Mouse (Mus musculus): ENCODE measurements around the gene Atxn3. TPM values are rescaled to one million over a fixed set of nuclear protein-coding genes. Genes with fewer than 3 reads are reported as not detected.

Atxn3 gene
- 9.7 and 10.5 TPM in 2 replicates for total RNA-seq (2015; ENCODE audit: low replicate concordance)
- 15.1 and 15.7 TPM in 2 replicates for total RNA-seq (2017; ENCODE audit: low replicate concordance)

- peak; percentile 99 for ATAC-seq (replicated peaks; ENCODE audit: low FRiP score, poor library complexity, severe bottlenecking)
These were observed at the start of gene Atxn3 for GRCm38 (mm10) chr12:101957942-101958544. Atxn3 (minus strand) TSS chr12:101958246.

- ATAC-seq (replicated peaks; ENCODE audit: low FRiP score, poor library complexity, severe bottlenecking): no peak
These were observed 42.7 kb upstream of the Atxn3 start for GRCm38 (mm10) chr12:102000785-102001184.

DNA sequence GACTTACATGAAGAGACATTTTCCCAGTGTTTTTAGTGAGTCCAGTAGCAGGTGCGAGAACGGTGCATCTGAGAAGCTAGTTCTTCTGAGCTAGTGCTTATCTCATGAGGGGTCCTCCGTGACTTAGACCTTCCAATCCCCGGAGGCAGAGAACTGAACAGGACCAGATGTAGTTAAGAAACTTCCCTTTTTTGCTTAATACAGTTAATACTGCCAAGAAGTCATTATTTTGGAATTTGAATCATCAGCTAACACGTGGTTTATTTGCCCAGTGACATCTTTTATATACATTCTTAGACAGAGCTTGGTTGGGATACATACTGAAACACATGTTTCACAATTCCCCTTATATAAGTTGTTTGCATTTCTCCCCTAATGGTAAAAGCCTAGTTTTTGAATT, 40.9 kb upstream of the Atxn3 start:
- ATAC-seq (replicated peaks; ENCODE audit: low FRiP score, poor library complexity, severe bottlenecking): no peak

DNA sequence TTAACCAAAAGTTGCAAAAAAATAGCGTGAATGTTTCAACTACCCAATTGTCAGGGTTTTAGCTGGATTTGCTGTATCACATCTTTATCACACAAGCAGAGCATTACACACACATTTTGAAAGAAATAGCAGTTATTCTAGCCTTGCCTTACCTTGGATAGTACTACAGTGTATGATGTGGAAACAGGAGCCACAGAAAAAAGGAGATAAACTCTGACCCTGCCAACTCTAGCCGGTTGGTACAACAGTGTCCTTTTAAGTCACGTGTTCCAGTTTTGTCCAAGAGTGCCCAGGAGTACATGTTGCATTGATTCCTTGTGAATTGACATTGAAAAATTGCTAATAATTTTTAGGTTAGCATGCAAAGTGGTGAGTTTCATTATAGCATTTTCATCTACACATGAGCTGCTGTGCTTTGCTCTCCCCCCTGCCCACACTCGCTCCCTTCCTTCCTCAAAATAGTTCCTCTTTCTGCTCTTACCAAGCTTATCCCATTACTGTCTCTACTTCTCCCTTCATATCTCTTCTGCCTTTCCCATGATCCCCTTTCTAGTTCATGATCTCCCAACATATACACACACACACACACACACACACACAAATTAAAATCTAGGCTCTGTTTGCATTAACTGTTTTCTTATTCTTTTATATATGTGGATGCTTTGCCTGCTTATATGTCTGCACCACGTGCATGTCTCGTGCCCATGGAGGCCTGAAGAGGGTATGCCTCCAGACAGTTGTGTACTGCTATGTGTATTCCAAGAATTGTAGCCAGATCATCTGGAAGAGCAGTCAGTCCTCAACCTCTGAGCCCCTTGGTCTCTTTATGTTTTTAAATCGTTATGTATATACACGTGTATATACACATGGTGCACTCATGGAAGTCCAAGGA, 36.8 kb upstream of the Atxn3 start:
- no peak for ATAC-seq (replicated peaks; ENCODE audit: low FRiP score, poor library complexity, severe bottlenecking)

GRCm38 (mm10) chr12:101987659-101988058, 29.6 kb upstream of the Atxn3 start:
- ATAC-seq (replicated peaks; ENCODE audit: low FRiP score, poor library complexity, severe bottlenecking): no peak

DNA sequence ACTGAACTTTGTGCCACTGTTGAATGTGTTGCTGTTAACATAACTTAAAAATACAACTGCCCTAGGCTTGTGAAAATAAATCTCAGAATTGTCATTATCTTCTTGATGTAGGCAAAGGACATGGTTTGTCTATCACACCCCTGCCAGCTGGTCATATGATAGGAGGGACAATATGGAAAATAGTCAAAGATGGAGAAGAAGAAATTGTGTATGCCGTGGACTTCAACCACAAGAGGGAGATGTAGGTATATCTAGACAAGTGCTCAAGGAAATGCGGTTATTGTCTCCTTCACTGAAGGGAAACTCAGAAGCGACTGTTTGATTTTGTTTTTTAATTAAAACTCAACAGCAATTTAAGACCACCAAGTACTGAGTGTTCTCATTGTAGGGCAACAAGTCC, 27.1 kb upstream of the Atxn3 start:
- ATAC-seq (replicated peaks; ENCODE audit: low FRiP score, poor library complexity, severe bottlenecking): no peak

DNA sequence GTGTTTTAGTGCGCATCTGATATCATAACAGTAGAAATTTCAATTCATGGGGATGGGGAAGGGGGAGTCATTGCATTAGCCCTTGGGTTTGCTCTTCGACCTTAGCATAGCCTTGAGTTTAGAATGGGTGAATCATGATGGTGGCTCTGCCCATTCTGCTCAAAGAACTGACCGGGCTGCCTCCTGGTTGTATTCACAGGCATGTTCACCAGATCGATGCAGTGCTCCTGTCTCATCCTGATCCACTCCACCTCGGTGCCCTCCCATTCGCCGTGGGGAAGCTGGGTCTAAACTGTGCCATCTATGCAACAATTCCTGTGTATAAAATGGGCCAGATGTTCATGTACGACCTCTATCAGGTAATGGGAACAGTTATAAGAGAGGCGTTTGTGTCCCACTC, 24.9 kb upstream of the Atxn3 start:
- ATAC-seq (replicated peaks; ENCODE audit: low FRiP score, poor library complexity, severe bottlenecking): no peak

GRCm38 (mm10) chr12:101981559-101981958, 23.5 kb upstream of the Atxn3 start:
- no peak for ATAC-seq (replicated peaks; ENCODE audit: low FRiP score, poor library complexity, severe bottlenecking)

DNA sequence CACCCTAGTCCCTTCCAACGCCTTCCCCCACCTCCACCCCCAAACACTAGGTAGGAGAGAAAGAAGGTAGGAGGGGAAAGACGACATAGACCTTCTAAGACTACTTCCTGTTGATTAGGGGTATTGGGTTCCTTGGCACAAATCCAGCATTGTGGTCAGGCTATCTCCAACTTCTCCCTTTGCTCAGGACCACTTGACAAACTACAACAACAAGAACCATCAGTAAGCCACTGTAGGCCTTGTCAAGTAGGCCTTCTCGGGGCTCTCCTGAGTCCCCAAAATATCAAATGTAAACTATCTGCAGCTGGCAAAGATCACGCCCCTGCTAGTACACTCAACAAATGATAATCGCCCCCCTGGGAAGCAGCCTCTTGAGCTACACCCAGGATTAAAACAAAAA, 22.2 kb upstream of the Atxn3 start:
- ATAC-seq (replicated peaks; ENCODE audit: low FRiP score, poor library complexity, severe bottlenecking): no peak

- no peak for ATAC-seq (replicated peaks; ENCODE audit: low FRiP score, poor library complexity, severe bottlenecking)
These were observed 21.2 kb upstream of the Atxn3 start for GRCm38 (mm10) chr12:101979213-101979750.

- no peak for ATAC-seq (replicated peaks; ENCODE audit: low FRiP score, poor library complexity, severe bottlenecking)
These were observed 20.5 kb upstream of the Atxn3 start for GRCm38 (mm10) chr12:101978588-101978987.

DNA sequence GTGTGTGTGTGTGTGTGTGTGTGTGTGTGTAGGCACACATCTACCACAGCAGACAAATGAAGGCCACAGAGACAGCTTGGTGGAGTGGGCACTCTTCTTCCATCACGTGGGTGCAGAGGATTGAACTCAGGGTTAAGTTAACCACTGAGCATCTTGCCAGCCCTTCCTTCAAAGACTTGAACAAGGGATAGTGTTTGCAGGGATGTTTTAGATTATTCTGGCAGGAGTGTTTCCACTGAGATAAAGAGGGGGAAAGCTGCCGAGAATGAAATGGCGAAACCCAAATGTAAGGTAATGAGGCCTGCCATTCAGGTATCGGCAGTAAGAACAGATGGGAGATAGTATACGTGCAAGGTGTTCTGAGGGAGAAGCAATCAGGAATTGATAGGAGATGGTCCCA, 20.1 kb upstream of the Atxn3 start:
- peak; percentile 17; the same call in 1 of the 2 replicates for ATAC-seq (replicated peaks; ENCODE audit: low FRiP score, poor library complexity, severe bottlenecking)

GRCm38 (mm10) chr12:101977404-101977915, 19.4 kb upstream of the Atxn3 start:
- no peak for ATAC-seq (replicated peaks; ENCODE audit: low FRiP score, poor library complexity, severe bottlenecking)

- ATAC-seq (replicated peaks; ENCODE audit: low FRiP score, poor library complexity, severe bottlenecking): no peak
These were observed 18.8 kb upstream of the Atxn3 start for GRCm38 (mm10) chr12:101976651-101977403.

GRCm38 (mm10) chr12:101975601-101976571, 17.8 kb upstream of the Atxn3 start, which contains the start of gene Cpsf2:
Cpsf2 (plus strand) TSS chr12:101975988.
- peak; percentile 86 for ATAC-seq (replicated peaks; ENCODE audit: low FRiP score, poor library complexity, severe bottlenecking)

GRCm38 (mm10) chr12:101975167-101975600, 17.1 kb upstream of the Atxn3 start:
- peak; percentile 30 for ATAC-seq (replicated peaks; ENCODE audit: low FRiP score, poor library complexity, severe bottlenecking)

DNA sequence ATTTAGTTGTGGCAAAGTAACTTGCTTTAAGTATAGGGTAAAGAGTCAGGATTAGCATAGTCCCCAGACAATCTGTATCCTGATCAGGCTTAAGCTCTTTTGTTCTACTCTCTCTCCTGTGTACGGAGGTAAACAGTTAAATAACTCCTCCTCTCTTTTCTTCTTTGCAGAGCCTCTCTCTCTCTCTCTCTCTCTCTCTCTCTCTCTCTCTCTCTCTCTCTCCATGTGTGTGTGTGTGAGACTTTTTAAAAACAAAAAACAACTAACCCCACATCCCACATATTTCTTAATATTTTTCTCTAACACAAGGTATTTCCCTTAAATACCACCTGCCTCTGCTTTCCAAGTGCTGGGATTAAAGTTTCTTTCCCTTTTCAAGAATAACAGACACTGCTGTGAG, 16.5 kb upstream of the Atxn3 start:
- ATAC-seq (replicated peaks; ENCODE audit: low FRiP score, poor library complexity, severe bottlenecking): no peak

GRCm38 (mm10) chr12:101972230-101972629, 14.2 kb upstream of the Atxn3 start:
- ATAC-seq (replicated peaks; ENCODE audit: low FRiP score, poor library complexity, severe bottlenecking): no peak

DNA sequence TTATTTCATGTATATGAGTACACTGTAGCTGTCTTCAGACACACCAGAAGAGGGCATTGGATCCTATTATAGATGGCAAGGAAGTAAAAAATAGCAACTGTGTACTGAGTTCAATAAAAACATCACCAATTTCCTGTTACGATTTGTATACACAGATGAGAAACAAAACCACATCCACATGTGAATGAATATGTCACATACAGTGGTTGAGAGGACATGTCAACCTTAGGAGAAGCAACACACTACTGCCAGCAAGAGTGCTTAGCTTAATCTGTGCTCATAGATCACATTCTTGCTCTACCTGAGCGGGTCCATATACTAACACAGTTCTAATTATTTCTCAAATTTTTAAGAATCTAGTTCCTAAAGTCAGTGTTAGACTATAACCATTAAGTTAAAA, 13.3 kb upstream of the Atxn3 start:
- ATAC-seq (replicated peaks; ENCODE audit: low FRiP score, poor library complexity, severe bottlenecking): no peak
